Mouse (Mus musculus): ENCODE data around the gene Efcab9. TPM values are rescaled to one million over a fixed set of nuclear protein-coding genes. Genes with fewer than 3 reads are reported as not detected.
A peak's percentile ranks its signal among the peaks of the same experiment; 100 is the strongest.

The Efcab9 gene
- polyA plus RNA-seq, 1 experiment from 2014 or later: 0.37 TPM

DNA sequence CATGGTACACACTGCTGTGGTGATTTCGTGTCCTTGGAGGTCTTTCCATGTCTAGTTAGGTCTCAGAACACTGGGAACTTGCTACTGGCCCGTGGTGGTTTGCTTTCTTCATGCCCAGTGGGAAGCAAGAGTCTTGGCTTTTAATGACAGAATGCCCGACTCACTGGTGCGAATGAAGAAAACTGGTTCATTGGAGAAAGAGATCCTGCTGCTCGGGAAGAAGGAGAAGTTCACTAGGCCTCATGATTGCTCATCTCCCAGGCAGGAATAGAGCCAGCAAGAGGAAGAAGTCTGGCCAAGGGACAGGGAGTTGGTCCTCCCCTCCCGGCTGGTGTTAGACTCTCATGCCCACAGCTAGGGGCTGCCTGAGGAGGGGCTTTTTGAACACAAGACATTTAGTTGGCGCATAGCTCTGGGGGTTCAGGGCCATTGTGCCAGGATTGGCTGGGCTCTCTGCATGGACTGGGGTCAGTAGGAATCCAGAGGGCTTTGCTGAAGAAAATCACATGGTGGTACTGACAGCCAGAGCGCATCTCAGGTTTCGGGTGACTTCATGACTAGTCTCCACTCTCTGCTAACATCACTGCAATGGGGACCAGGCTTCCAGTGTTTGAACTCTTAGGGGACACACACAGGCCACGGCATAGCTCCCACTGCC, 24.6 kb upstream of the Efcab9 start:
- Histone ChIP-seq H3K4me3 (ENCODE audit: low read depth, low read length) (no peak overlapping the region), H3K9me3 (ENCODE audit: low read depth, low read length) (no peaks in the 10 kb centered on the region), H3K27me3 (ENCODE audit: insufficient read depth, low read length) (no peaks in the 10 kb centered on the region), H3K36me3 (ENCODE audit: insufficient read depth) (no peaks in the 10 kb centered on the region), H3K4me1 (ENCODE audit: insufficient read depth) (peaks cover 13% of the 10 kb centered on the region; the same call in 1 of the 2 replicates), H3K27ac (ENCODE audit: low read depth) (no peak overlapping the region), H3K9ac (no peak overlapping the region), H3K4me2 (no peak overlapping the region)
- ATAC-seq (ENCODE audit: insufficient read depth) (no peak), DNase-seq (no peak)
- no peak for TF ChIP-seq CTCF (IDR thresholded peaks at IDR 0.05; ENCODE audit: low read depth)
- 71% methylated on average over 10 of the region's 10 CpGs for whole genome bisulfite sequencing

DNA sequence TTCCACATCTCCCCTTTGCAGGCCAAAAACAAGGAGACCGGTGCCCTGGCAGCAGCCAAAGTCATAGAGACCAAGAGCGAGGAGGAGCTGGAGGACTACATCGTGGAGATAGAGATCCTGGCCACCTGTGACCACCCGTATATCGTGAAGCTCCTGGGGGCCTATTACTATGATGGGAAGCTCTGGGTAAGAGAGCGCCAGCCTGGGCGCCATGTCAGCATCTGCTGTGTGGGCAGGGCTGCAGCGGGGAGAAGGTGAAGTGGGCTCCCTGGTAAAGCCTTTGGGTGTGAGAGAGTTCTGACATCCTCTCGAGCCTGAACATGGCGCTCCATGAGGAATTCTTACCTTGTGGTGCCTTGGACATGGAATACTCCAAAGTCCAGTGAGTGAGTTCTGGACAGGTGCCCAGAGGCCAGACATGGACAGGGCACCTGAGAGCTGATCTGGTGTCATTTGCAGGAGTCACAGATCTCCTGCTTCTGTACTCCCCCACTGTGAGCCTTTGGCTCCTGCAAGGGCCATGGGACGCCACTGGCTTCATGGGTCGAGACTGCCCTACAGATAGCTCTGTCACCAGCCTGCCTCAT, 23.3 kb upstream of the Efcab9 start:
- Histone ChIP-seq H3K36me3 (ENCODE audit: insufficient read depth) (no peaks in the 10 kb centered on the region), H3K27me3 (ENCODE audit: insufficient read depth, low read length) (no peaks in the 10 kb centered on the region), H3K4me2 (no peak overlapping the region), H3K9ac (no peak overlapping the region), H3K4me1 (ENCODE audit: insufficient read depth) (peaks cover 13% of the 10 kb centered on the region; the same call in 1 of the 2 replicates), H3K9me3 (ENCODE audit: low read depth, low read length) (no peaks in the 10 kb centered on the region), H3K27ac (ENCODE audit: low read depth) (no peak overlapping the region), H3K4me3 (ENCODE audit: low read depth, low read length) (no peak overlapping the region)
- no peak for TF ChIP-seq CTCF (IDR thresholded peaks at IDR 0.05; ENCODE audit: low read depth)
- no peak for ATAC-seq (ENCODE audit: insufficient read depth)
- WGBS: 90% methylated on average over 12 of the region's 12 CpGs
- DNase-seq: no peak

DNA sequence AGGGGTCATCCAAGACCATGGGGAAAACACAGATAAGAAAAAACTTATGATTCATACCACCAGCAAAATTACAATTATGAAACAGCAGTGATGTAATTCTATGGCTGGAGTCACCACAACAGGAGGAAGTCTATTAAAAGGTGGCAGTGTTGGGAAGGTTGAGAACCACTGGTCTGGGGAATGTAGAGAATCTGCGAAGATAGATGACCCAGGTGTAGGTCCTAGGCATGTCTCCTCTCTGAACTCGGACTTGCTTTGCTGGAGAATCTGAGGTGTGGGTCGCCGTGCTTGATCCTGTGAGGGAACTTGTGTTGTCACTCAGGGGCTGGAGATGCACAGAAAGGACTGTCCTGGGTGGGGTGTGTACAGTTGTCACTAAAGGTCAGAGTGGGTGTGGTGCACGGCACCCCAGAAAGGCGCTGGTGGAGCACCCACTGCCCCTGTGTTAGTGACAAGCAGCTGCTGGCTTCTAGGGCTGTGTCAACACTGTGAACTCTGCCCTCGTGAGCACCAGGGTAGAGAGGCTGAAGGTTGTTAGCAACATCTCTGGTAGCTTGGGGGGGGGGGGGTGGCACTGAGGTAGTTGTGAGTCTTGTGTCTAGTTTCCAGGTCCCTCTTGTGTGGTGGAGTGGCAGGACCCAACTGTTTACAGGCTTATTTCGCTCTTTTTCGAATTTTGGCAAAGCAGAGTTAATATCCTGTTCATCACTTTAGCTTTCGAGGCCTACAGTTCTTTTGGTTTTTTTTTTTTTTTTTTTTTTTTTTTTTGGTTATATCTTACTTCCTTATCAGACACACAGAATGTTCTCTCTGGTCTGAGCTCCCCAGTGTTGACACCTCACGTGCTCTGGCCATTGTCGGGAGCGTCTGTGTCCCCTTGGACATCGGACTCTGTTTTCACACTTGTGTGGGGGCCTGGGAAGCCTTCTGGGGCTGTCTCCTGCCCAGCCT, 22.5 kb upstream of the Efcab9 start:
- WGBS: 69% methylated on average over 14 of the region's 14 CpGs
- H3K4me2 ChIP-seq: no peak overlapping the region
- no peaks in the 10 kb centered on the region for H3K27me3 ChIP-seq (ENCODE audit: insufficient read depth, low read length)
- no peaks in the 10 kb centered on the region for H3K36me3 ChIP-seq (ENCODE audit: insufficient read depth)
- no peaks in the 10 kb centered on the region for H3K9me3 ChIP-seq (ENCODE audit: low read depth, low read length)
- no peak for DNase-seq
- H3K27ac ChIP-seq (ENCODE audit: low read depth): no peak overlapping the region
- no peak for TF ChIP-seq CTCF (IDR thresholded peaks at IDR 0.05; ENCODE audit: low read depth)
- peaks cover 13% of the 10 kb centered on the region; the same call in 1 of the 2 replicates for H3K4me1 ChIP-seq (ENCODE audit: insufficient read depth)
- no peak for ATAC-seq (ENCODE audit: insufficient read depth)
- H3K4me3 ChIP-seq (ENCODE audit: low read depth, low read length): no peak overlapping the region
- no peak overlapping the region for H3K9ac ChIP-seq

DNA sequence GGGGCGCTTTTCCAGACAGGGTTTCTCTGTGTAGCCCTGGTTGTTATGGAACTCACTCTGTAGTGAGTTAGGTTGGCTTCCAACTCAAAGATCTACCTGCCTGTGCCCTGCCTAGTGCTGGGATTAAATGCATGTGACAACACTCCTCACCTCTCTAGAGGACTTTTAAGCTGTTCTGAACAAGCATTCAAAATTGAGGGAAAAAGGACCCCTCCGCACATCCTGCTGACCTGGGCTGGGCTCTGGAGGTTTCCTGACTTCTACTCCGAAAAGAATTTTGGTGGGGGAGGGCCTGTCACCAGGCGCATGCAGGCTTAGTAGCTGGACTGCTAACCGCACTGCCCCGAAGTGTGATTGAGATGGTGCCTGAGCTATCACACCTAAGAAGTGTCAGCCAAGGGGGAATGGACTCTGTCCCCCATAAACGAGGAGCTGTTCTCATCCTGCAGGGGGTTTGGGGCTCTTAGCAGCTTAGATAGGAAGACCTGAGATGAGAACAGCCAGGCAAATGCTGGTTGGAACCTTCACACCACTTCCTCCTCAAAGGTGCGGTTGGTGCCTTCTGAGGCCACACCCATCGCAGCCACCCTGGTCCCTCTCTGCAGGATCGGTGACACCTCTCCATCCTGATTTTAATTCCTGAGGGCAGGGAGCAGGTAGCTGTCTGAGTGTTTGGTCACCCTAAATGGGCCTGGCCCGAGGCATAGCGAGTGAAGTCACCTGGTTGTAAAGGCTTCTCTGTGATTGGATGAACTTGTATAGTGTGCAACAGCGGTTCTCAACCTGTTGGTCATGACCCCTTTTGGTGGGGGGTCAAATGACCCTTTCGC, 21.6 kb upstream of the Efcab9 start:
- H3K9me3 ChIP-seq (ENCODE audit: low read depth, low read length): no peaks in the 10 kb centered on the region
- H3K4me1 ChIP-seq (ENCODE audit: insufficient read depth): peaks cover 13% of the 10 kb centered on the region; the same call in 1 of the 2 replicates
- no peak for TF ChIP-seq CTCF (IDR thresholded peaks at IDR 0.05; ENCODE audit: low read depth)
- ATAC-seq (ENCODE audit: insufficient read depth) (no peak), DNase-seq (no peak)
- H3K4me2 ChIP-seq: no peak overlapping the region
- no peak overlapping the region for H3K4me3 ChIP-seq (ENCODE audit: low read depth, low read length)
- H3K27ac ChIP-seq (ENCODE audit: low read depth): 0 out of 2 replicates have a peak overlapping the region, but pooled peaks have one; percentile 38
- no peak overlapping the region for H3K9ac ChIP-seq
- WGBS: 42% methylated on average over 14 of the region's 14 CpGs
- no peaks in the 10 kb centered on the region for H3K27me3 ChIP-seq (ENCODE audit: insufficient read depth, low read length)
- H3K36me3 ChIP-seq (ENCODE audit: insufficient read depth): no peaks in the 10 kb centered on the region

DNA sequence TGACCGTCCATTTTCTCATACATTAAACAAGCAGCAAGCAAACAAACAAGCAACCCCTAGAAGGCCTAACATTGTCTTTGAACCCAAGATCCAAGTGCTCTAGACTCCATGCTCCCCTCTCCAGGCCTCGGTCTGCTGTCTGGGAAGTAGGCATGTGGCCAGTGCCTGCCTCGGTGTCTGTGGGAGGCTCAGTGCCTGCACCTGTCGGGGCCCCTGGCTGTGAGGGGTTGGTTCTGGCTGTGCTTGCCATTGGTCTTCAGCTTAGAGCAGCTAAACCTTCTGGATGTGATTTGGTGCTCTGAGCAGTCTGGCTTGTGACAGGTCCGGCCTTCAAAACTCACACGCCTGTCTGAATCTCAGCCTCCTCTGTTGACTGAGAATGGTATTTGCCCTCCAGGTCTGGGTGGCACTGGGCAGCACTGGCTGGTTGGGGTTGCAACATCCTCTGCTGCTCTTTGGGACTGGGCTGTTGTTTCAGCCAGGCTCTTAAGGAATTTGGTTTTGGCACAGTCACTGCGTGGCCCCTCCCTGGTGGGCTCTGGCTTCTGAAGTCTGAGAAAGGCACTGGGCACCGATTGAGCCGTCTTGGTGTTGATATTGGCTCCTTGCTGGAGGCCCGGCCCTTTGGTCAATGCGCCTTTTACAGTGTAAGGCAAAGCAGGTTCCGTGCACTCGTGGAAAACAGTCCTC, 20.7 kb upstream of the Efcab9 start:
- no peak for TF ChIP-seq CTCF (IDR thresholded peaks at IDR 0.05; ENCODE audit: low read depth)
- Histone ChIP-seq H3K27ac (ENCODE audit: low read depth) (peak overlapping the region; percentile 50; the same call in 1 of the 2 replicates), H3K9ac (no peak overlapping the region), H3K27me3 (ENCODE audit: insufficient read depth, low read length) (no peaks in the 10 kb centered on the region), H3K36me3 (ENCODE audit: insufficient read depth) (no peaks in the 10 kb centered on the region), H3K9me3 (ENCODE audit: low read depth, low read length) (no peaks in the 10 kb centered on the region), H3K4me3 (ENCODE audit: low read depth, low read length) (no peak overlapping the region), H3K4me2 (no peak overlapping the region), H3K4me1 (ENCODE audit: insufficient read depth) (peaks cover 18% of the 10 kb centered on the region; the same call in 1 of the 2 replicates)
- WGBS: 48% methylated on average over 13 of the region's 13 CpGs
- DNase-seq (peak; percentile 56), ATAC-seq (ENCODE audit: insufficient read depth) (peak; percentile 45; the same call in 1 of the 2 replicates)
